Mouse (Mus musculus): ENCODE measurements around the gene Tmem56. TPM values are rescaled to one million over a fixed set of nuclear protein-coding genes. Genes with fewer than 3 reads are reported as not detected.

Tmem56 gene
- not detected for total RNA-seq (2023)

DNA sequence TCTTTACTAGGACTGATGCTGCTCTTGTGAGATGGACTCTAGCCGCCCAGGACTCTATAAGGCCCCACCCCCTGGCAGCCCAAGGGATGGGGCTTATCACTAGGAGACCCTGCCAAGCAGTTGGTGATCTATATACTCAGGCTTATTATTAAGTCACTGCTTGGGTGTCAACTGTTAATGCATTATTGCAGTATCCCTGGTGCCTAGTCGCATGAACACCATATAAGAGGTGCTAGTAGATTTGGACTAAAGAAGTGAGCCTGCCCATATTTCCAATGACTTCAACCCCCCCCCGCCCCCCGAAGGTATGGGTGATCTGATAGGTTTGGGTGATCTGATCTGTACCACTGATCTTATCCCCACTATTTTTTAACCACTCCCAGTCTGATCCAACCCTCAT lies at the start of gene Tmem56:
TSS of gene Tmem56 (minus strand) at position 101 of the 400 bp plus-strand sequence.

DNA sequence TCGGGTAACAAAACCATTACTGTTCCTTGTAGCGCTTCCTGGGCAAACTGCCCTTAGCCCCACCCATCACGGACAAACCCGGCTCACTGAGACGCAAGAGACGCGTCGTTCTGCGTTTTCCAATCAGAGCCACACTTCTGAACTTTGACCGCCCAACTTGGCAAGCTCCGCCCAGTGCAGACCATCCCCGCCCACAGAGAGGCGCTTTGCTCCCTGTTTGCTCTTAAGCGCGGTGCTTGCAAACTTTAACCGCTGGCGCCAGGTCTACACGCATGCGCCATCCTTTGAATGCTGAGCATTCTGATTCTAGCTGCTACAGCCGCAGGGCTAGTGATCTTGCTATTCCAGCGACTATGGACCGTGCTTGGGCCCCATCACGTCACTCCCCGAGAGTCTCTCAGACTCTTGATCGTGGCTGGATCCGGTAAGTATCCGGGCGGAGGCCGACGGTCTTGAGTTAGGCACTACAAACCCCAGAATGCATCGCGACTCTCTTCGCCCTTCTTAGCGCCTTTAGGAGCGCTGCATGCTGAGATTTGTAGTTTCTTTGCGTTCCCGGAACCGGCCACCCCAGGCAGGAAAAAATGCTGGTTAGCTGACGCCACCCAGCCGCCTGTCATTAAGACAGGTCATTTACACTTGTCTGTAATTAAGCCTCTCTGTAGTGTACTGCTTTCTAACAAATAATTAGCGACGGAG lies 8.8 kb upstream of the Tmem56 start, which contains the start of gene Alg14:
TSS of gene Alg14 (plus strand) at position 214 of the 699 bp plus-strand sequence.

DNA sequence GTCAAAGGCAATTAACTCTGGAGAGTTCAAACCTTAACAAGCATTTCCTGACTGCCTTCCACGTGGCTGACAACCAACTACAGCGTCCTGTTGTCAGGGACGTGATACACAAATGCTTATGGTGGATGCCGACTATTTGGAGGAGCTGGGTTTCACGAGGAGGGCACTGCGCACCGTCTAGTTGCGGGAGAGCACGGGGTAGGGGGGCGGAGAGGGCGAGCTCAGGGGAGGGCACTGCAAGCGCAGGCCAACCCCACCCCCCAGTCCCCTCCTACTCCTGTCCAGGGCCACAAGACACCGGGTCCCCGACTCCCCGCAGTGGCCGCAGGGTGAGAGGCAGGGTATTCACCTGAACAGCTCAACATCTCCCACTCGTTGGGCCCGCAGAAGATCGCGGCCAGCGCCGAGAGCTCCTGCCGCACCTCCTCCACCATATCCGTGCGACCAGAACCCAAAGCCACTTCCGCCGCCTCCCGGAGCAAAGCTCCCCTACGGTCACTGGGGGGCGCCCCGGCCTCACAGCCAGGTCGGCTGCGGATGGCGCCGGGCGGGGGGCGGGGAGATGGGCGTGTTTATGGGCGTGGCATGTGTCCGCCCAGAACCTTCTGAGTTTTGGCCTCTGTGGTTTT lies 111.5 kb downstream of the Tmem56 start, which contains the start of gene Rwdd3:
TSS of gene Rwdd3 (minus strand) at position 453 of the 629 bp plus-strand sequence.

Other genes starting within 250 kb of the Tmem56 start
- gene Rwdd3, start 111.4 kb downstream of the Tmem56 start, total RNA-seq (2023): 10 to 100 TPM; 10.5 to 10.7 TPM
- gene Alg14, start 8.7 kb upstream of the Tmem56 start, total RNA-seq (2023): 10 to 100 TPM; 10.6 to 11.0 TPM
- 10 to 100 TPM; 11.6 to 12.7 TPM for gene Cnn3, start 143.4 kb upstream of the Tmem56 start, total RNA-seq (2023)
- gene Slc44a3, start 249.3 kb upstream of the Tmem56 start, total RNA-seq (2023): not detected

Data from T-cell, adult 66 days (primary cell).